Mouse (Mus musculus) layer of hippocampus, postnatal 36 days (tissue): Measurements from ENCODE around the gene Tnfrsf1a. TPM values are rescaled to one million over a fixed set of nuclear protein-coding genes. Genes with fewer than 3 reads are reported as not detected.
"Not testable (repeated sequence)": the region's sequence is repeated elsewhere in the genome, so short reads cannot be mapped to it uniquely, and the experiment has no call there.

Experiments
- DNase-seq, 2 experiments: peaks; one replicate each; pipeline ENCODE4 v3.0.0; 2022
- total RNA-seq, 2 experiments: library from RNA; stranded (reverse); gene quantifications; 2 replicates each; pipeline ENCODE4 v1.2.3; 2021

The Tnfrsf1a gene
- total RNA-seq, result 10 to 100 TPM in 1 of 2 experiments, 1 to 10 TPM in 1; 9.9 to 12.6 TPM

DNA sequence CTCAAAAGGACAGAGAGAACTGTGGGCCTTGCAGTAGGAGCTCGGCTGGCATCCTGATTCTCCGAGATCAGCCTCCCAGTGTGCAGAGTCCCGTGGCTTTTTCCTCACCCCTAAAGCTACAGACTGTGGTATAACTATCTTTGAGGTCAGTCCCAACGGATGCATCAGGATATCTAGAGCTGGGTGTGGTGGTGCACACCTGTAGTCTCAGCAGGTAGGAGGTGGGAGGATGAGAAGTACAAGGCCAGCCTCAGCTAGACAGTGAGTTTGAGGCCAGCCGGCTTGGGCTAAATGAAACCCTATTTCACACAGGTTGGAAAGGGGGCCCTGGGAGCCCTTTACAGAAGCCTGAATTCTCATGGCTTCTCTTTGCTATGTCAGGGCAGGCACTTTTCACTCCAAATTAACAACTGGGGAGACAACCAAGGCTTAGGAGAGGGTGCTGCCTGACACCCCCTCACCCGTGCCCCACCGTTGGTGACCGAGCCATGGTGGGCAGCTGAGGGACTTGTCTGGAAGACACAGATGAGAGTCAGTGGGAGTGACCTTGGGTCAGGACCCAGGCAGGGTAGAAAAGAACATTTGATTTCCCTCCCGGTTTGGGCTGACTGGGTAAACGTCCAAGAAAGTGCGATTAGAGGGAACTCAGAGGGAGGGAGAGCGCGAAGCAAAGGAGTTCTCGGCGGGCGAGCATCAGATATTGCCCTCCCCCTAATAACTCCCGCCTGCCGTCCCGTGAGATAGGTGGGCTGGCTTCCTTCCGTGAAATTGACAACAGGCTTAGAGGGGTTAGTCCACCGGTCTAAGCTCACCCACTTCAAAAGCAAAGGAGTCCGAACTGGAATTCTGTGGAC lies at the start of gene Tnfrsf1a:
Gene Tnfrsf1a, plus strand, starts transcription at position 642 of the 854 bp plus-strand sequence.
- no peak for DNase-seq

DNA sequence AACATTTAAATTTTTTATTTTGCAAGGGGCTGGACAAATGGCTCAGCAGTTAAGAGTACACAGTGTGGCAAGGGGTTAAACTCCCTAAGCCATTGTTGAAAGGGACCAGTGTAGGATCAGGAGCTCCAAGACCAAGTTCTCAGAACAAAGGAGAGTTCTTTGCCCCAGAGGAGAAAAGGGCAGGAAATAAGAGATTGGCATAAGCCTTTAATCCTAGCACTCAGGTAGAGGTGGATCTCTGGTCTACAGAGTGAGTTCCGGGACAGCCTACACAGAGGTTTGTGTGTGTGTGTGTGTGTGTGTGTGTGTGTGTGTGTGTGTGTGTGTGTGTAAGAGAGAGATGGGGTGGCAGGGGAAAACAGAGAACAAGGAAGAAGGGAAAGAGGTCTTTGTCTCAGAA lies 48.2 kb upstream of the Tnfrsf1a start:
- DNase-seq, result no peak

DNA sequence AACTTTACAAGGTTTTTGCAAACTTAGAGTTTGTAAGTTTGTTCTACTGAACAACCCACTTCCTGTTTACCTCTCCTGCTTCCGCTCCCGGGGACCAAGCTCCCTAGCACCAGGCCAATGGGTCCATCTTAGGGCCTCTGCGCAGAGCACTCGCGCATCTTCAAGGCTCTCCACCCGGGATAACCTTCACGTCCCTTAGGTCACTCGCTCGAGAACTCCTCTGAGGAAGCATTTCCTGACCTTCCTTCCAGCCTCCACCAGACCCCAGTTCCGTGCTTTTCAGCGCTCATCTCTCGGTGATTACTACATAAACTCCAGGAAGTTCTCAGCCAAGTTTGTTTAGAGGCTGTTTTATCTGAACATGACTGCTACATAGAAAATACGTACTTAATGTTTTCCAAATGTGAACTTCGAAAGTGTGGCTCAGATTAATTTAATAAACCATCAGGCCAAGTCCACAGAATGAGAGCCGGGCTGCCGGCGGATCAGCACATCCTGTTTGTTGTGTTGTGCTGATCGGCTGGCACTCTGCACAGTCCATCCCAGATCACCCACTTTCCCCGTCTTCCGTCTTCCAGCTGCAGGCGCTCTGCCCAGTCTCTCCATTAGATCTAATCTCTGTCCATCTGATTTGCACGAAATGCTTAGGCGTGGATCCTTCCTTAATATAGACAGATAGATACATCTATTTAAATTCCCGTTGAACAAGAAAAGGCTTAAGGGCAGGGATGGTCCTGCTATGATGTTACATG lies 46.8 kb upstream of the Tnfrsf1a start:
- DNase-seq, result no peak

DNA sequence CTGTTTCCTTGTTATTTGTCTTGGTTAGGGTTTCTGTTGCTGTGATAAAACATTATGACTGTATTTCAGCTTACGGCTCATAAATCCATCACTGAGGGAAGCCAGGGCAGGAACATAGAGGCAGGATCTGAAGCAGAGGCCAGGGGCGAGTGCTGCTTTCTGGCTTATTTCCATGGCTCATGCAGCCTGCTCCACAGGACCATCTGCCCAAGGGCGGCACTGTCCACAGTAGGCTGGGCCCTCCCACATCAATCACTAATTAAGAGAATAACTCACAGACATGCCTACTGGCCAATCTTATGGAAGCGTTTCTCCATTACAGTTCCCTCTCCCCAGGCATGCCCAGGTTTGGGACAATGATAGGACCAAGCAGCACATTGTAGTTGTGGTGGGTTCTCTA lies 45.9 kb upstream of the Tnfrsf1a start:
- no peak for DNase-seq

GRCm38 (mm10) chr6:125304408-125304807 lies 44.8 kb upstream of the Tnfrsf1a start:
- not testable (repeated sequence) for DNase-seq

- DNase-seq, result no peak
Measured at GRCm38 (mm10) chr6:125305465-125305864, 43.7 kb upstream of the Tnfrsf1a start.

DNA sequence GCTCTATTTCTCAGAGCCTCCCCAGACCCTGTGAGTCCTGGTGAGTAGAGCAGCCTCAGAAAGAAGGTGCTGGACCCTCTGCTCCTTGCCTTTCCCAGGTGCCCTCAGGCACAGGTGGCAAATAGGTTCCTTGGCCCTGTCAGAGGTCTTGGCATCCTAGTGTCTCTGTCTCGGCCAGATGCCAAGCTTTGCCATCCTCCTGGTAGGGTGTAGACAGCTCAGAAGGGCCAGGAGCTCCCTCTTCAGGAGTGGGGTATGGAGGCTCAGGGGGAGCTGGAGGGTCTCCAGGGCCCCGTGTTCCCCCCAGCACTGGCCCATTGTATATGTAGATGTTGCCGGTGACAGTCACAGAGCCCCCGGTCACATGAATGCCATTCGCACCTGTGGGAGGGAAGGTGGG lies 42.1 kb upstream of the Tnfrsf1a start:
- no peak for DNase-seq

- no peak for DNase-seq
Measured at GRCm38 (mm10) chr6:125308921-125309320, 40.2 kb upstream of the Tnfrsf1a start.

DNA sequence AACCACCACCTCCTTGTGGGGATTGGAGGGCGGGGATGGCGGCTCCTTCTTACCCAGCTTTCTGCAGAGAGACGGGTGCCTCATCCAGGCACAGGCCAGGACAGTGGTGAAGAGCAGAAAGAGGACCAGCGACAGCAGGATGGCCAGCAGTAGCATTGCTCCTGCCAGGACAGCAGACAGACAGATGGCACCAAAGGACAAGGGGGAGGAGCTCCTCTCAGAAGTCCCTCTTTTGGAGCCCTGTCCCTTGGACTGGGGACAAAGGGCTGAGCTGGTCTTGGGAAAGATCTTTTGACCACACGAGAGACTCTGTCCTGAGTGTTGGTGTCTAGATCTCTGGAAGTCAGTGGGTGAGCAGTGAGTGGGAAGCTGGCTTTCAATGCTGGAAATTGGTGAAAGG lies 39.8 kb upstream of the Tnfrsf1a start:
- no peak for DNase-seq

DNA sequence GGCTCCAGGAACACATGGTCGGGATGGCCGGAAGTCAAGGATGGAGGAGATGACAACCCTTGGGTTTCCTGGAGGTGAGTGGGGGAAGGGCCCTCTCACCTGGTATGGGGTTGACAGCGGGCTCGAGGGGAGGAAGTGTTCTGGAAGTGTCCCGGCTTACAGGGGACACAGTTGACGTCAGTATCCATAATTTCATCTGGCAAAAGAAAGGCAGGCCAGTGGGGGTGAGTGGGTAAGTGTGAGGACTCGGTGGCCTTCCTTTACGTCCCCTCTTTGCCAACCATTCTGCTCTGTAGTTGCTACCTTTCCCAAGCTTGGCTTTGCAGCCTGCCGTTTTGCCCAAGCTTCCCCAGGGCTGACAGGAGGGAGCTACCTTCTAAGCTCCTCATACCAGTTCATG lies 37.0 kb upstream of the Tnfrsf1a start:
- no peak for DNase-seq

GRCm38 (mm10) chr6:125312581-125313355 lies 36.4 kb upstream of the Tnfrsf1a start:
- no peak for DNase-seq

- DNase-seq, result peak in 1 of 2 experiments; percentile 29
Measured at GRCm38 (mm10) chr6:125313546-125314230, 35.5 kb upstream of the Tnfrsf1a start, which contains the start of gene Ltbr. Gene Ltbr (minus strand): TSS chr6:125313885.

- no peak for DNase-seq
Measured at GRCm38 (mm10) chr6:125314231-125314563, 35.0 kb upstream of the Tnfrsf1a start.

DNA sequence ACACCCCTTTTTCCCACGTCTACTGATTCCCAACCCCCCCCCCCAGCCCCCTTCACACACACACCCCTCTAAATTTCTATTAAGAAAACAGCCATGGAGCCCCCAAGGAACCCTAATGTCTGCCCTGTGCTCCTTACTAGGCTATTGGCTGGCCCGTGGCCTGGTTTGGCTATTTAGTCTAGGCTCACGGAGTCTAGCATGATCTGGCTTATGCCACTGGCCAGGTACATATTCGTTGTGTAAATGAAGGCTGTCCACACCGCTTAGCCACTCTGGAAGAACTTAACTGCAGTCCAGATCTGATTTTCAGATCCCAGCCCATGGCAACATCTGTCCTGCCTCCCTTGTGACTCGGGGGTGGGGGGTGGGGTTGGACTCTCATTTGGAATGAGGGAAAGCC lies 34.4 kb upstream of the Tnfrsf1a start:
- DNase-seq, result no peak

DNA sequence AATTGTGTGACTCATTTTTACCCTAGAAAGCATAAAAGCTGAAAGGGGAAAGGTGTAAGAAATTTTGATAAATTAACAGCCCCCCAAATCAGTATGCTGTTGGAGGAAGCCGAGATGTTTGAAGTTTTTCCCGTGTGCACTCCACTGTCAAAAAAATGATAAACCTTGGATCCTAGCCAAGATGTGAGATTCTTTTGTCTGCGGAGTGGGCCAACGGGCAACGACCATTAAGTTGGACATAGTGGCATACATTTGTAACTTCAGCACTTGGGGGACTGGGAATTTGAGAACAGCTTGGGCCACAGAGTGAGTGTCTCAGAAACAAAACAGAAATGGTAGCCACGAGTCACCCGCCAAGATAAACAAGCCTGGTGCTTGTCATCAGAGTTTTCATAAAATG lies 32.1 kb upstream of the Tnfrsf1a start:
- DNase-seq, result no peak

DNA sequence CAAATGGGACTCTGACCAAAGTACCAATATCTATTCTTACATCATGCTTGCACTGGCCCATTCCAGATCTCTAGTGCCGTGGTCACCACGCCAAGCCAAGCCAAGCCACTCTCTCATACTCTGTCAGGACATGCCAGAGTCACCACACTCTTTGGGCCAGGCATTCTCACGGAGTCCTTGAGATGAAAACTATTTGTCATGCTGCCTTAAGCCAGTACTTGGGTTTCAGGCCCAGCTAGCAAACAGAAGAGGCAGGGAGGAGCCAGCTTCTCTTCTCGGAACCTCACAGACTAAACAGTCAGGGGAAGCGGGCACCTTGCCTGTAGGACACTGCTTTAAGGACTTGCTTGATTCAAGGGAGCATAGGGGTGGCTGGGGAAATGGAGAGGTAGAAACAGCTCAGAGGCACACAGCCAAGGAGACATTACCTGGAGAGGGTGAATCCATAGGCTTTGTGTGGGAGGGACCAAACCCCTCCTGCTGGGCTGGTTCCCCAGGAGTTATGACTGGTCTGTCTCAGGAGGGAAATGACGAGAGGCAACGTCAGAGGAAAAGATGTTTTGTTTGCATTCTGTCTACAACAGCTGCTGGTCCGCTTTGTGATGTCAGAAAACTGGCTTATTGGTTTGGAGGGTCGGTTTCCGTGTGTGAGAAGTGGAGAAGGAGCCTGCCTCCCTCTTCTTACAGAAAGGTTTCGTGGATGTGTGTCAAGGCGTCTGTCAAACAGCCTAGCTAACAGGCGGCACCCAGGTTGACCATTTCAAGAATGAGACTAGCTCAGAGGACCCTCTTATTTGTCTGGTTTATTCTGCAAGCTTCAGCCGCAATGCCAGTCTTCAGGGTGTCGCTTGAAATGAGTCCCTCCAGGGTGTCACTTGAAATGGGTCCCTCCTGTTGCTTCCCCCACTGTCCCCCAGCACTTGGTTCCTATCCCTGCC lies 29.9 kb upstream of the Tnfrsf1a start:
- DNase-seq, result no peak

GRCm38 (mm10) chr6:125319919-125320296 lies 29.3 kb upstream of the Tnfrsf1a start:
- DNase-seq, result no peak

GRCm38 (mm10) chr6:125320323-125320722 lies 28.8 kb upstream of the Tnfrsf1a start, which contains the start of gene Scnn1a:
Gene Scnn1a (plus strand): TSS chr6:125320659.
- DNase-seq, result no peak

DNA sequence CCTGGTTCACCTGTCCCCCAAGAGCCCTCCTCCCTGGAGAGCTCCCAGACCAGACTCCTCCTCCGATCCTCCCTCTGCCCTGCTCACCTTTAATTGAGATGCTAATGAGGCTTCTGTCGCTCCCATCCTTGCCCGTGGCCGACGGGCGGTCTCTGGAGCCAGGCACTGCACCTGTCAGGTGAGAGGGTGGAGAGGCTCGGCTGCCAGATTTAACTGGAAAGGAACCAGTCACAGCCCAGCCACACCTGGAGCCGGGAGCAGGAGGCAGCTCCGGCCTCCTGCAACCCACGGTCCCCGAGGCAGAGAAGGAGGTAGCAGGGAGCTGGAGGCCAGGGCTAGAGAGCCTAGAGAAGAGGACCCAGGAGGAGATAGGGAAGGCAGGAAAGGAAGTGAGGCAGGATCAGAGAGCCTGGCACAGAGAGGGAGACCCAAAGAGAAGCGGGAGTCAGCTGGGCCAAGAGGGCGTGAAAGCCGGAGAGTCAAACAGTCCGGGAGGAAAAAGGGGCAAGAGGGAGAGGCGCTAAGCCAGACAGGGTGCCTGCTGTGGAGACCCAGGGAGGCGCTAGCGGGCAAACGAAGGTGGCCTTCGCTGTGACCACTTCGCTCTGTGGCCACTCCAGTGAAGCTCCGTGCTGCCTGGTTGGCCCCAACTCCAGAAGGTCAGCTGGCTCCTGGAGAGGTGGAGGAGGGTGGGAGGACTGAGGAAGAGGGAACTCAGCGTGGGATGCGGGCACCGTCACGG lies 27.9 kb upstream of the Tnfrsf1a start:
- DNase-seq, result no peak

DNA sequence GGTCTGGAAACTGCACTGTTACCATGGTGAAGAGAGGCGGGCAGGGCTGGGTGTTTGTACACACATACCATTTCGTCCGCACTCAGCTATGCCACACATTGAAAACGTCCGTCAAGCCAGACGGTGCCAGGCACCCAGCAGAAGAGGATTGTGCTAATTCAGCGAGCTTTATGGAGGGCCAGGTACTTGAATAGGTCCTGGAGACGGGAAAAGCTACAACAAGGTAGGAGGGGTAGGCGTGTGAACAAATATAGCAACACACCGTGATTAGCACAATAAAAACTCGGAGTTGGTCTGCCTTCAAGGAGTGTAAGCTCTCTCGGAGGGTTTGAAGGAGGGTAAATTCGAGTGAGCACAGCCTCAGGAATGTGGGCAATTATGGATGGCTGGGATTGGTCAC lies 26.4 kb upstream of the Tnfrsf1a start:
- no peak for DNase-seq
